ENCODE assay signal across 8 mouse cellular contexts in genomic region chrX:13281329-13282088, GRCm38 (mm10). TPM values are rescaled to one million over a fixed set of nuclear protein-coding genes. Genes with fewer than 3 reads are reported as not detected.
DNase-seq lines count a peak whose midpoint lies in the region; ATAC-seq lines count a peak whose summit lies in the region.

No protein-coding gene starts in this region.

- ATAC-seq in hindbrain, embryonic 14.5 days (ENCODE audit: low FRiP score), result peak; percentile 77

- peak overlapping the region; percentile 100 for H3K9ac ChIP-seq in hindbrain, embryonic 14.5 days

- H3K9me3 ChIP-seq in hindbrain, embryonic 14.5 days (ENCODE audit: control insufficient read depth, low read length), result no peaks in the 10 kb centered on the region

- H3K4me3 ChIP-seq in hindbrain, embryonic 14.5 days (replicated peaks; ENCODE audit: low read length), result peak overlapping the region; percentile 96

- no peaks in the 10 kb centered on the region for H3K27me3 ChIP-seq in hindbrain, embryonic 14.5 days (ENCODE audit: control insufficient read depth, insufficient read depth, low read length)

- 0% methylated on average over 50 of the region's 89 CpGs for WGBS in hindbrain, embryonic 14.5 days

- peaks cover 23% of the 10 kb centered on the region for H3K36me3 ChIP-seq in hindbrain, embryonic 14.5 days (replicated peaks; ENCODE audit: control insufficient read depth, insufficient read depth)

- H3K4me1 ChIP-seq in hindbrain, embryonic 14.5 days (replicated peaks; ENCODE audit: control insufficient read depth, insufficient read depth, low read length), result peaks cover 22% of the 10 kb centered on the region

- H3K4me2 ChIP-seq in hindbrain, embryonic 14.5 days (replicated peaks), result peak overlapping the region; percentile 77

- DNase-seq in NIH3T3 (ENCODE audit: low read depth), result peak; percentile 78
- DNase-seq in cerebellum, postnatal 10 days, result peak; percentile 84 to 92
- peak; percentile 9 to 66 for DNase-seq in frontal cortex, postnatal 25 days (ENCODE audit: low spot score in 2 of 2)
- peak; percentile 68 for DNase-seq in hindbrain, embryonic 14.5 days (ENCODE audit: low spot score)
- DNase-seq in layer of hippocampus, postnatal 36 days, result peak; percentile 13 to 82
- peak; percentile 76 for DNase-seq in lung, postnatal 25 days (ENCODE audit: low spot score)
- peak; percentile 72 for DNase-seq in retina, embryonic 14.5 days (ENCODE audit: low spot score)
- DNase-seq in thymus, postnatal 36 days, result peak; percentile 46 to 71

- H3K27ac ChIP-seq in hindbrain, embryonic 14.5 days, result peak overlapping the region; percentile 99

RNA-seq across cellular contexts. Expression of gene Ddx3x, which starts 0.7 kb away (rescaled TPM):
- polyA plus RNA-seq in hindbrain, embryonic 14.5 days (2014; fragmentation: Nextera tagmentation; extraction: Ambion mirVana), result 113 and 117 TPM in 2 replicates
- 100 to 1,000 TPM; 147 to 183 TPM for total RNA-seq in layer of hippocampus, postnatal 36 days (2021)

Comparison
In these comparisons a context has a peak if more than half of its experiments do, and no peak if none do; other contexts are left out.
1. Peak in every context shown above with its lines: DNase-seq, ATAC-seq, H3K4me3 ChIP-seq and H3K27ac ChIP-seq.
2. DNase-seq: peak in every context shown above with its lines; median percentile 88 in cerebellum, postnatal 10 days; 78 in NIH3T3; 76 in lung, postnatal 25 days; 72 in retina, embryonic 14.5 days; 68 in hindbrain, embryonic 14.5 days; 58 in thymus, postnatal 36 days; 48 in layer of hippocampus, postnatal 36 days; 38 in frontal cortex, postnatal 25 days.